Mouse (Mus musculus) bone marrow macrophage, adult 2 months (primary cell): Measurements from ENCODE around the gene Caln1.

Source experiments
- CTCF ChIP-seq: IDR thresholded peaks from 2 replicates; pipeline ENCODE4 v1.5.1; 2012; ENCODE audit warnings: low read depth, mild to moderate bottlenecking, low read length, moderate library complexity
- POLR2A ChIP-seq: IDR thresholded peaks from 2 replicates; pipeline ENCODE4 v1.6.1; 2012; ENCODE audit warnings: mild to moderate bottlenecking, low read depth, low read length, borderline replicate concordance

DNA sequence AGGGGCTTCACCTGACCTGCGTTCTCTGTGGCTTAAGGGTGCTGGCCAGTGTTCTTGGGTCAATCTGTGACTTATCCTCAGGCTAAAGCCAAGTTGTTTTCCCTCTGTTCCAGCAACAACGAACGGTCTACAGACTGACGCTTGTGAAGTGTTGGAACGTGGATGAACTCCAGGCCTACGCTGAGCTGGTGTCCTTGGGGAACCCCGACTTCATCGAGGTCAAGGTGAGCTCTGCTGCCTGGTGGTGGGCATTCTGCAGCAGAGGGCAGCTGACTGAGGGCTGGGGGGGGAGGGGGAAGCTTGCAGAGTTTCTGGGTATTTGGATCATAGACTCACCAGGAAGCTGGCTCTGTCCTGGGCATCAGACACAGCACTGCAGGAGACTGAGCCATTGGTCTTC is 43.8 kb upstream of the Caln1 start:
- no peak for TF ChIP-seq CTCF
- no peak for TF ChIP-seq POLR2A
